Mouse (Mus musculus): ENCODE measurements around the gene Scgb1a1. TPM values are rescaled to one million over a fixed set of nuclear protein-coding genes. Genes with fewer than 3 reads are reported as not detected.
"Not testable (repeated sequence)": the region's sequence is repeated elsewhere in the genome, so short reads cannot be mapped to it uniquely, and the experiment has no call there.

Scgb1a1 gene
- total RNA-seq, 2 experiments from 2014 or later: 1.7 to 5.3 TPM

- no peak for DNase-seq (ENCODE audit: low spot score in 2 of 2)
Measured at GRCm38 (mm10) chr19:9101062-9101457, 13.3 kb upstream of the Scgb1a1 start.

DNA sequence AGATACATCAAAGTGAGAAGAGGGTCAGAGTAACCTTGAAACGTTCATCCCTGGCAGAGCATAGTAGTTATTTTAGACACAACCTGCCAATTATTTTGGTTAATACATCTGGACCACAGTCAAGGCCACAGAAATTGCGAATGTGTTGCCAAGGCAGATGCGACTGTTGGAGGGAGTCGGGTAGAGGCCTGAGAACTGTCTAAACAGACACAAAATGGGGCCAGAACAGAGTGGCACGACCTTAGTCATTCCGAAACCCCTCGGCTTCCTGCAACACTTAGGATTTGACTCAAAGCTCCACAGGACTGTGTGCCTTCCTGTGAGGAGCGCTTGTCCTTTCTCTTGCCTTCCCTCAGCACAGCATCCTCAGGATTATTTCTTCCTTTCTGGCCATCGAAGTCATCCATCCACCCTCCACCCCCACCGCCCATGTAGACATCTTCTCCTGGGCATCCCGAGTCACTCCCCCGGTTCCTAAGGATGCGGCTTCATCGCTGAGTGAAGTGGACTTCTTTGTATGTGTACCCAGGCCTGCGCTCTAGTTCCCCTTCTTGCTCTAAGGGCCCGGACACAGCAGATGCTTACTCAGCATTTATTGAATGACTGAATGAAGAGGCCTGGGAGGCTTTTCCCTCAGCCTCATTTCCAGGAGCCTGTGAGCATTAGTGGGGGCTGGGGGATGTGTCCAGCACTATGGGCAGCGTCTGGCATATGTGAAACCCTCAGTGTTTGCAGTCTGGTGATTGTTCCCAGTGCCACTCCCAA, 12.7 kb upstream of the Scgb1a1 start:
- no peak for DNase-seq (ENCODE audit: low spot score in 2 of 2)

- no peak for DNase-seq (ENCODE audit: low spot score in 2 of 2)
Measured at GRCm38 (mm10) chr19:9099751-9100150, 12.0 kb upstream of the Scgb1a1 start.

DNA sequence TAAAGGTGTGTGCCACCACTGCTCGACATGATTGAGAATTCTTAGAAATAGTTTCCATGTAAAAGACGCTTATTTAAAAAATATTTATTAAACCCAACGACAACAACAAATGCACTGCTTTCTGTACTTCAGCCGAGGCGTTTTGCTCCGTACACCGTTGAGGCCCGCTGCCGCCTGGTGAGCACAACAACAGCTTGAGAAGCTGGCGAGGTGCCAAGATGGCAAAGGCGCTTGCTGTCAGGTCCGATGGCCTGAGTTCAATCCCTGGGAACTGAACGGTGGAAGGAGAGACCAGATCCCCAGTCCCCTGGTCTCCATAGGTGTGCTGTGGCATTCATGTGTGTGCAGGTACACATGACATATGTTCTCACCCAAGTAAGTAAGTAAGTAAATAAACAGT, 9.7 kb upstream of the Scgb1a1 start:
- DNase-seq (ENCODE audit: low spot score in 2 of 2): no peak

- DNase-seq (ENCODE audit: low spot score in 2 of 2): no peak
Measured at GRCm38 (mm10) chr19:9095111-9095510, 7.4 kb upstream of the Scgb1a1 start.

DNA sequence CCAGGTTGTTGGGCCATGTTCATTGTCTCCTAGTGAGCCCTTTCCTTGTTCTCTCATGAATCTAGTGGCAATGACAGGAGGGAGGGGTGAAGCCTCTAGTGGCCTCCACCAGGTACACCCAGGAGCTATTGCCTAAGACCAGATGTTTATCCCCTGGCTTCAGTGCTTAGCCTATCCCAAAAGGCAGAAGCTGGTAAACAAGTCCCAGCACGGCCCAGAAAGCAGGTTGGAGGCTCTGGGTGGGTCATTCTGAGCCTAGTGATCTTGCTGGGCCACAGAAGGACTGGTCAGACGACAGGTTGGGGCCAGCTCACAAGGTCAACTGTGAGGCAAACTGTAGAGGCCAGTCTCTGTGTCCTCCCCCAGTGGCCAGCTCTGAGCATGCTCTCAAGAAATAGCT, 3.0 kb upstream of the Scgb1a1 start:
- no peak for DNase-seq (ENCODE audit: low spot score in 2 of 2)

GRCm38 (mm10) chr19:9090191-9090590, 2.4 kb upstream of the Scgb1a1 start:
- no peak for DNase-seq (ENCODE audit: low spot score in 2 of 2)

- not testable (repeated sequence) for DNase-seq (ENCODE audit: low spot score in 2 of 2)
Measured at GRCm38 (mm10) chr19:9083892-9084291, 3.9 kb downstream of the Scgb1a1 start.

GRCm38 (mm10) chr19:9083010-9083355, 4.8 kb downstream of the Scgb1a1 start:
- no peak for DNase-seq (ENCODE audit: low spot score in 2 of 2)

DNA sequence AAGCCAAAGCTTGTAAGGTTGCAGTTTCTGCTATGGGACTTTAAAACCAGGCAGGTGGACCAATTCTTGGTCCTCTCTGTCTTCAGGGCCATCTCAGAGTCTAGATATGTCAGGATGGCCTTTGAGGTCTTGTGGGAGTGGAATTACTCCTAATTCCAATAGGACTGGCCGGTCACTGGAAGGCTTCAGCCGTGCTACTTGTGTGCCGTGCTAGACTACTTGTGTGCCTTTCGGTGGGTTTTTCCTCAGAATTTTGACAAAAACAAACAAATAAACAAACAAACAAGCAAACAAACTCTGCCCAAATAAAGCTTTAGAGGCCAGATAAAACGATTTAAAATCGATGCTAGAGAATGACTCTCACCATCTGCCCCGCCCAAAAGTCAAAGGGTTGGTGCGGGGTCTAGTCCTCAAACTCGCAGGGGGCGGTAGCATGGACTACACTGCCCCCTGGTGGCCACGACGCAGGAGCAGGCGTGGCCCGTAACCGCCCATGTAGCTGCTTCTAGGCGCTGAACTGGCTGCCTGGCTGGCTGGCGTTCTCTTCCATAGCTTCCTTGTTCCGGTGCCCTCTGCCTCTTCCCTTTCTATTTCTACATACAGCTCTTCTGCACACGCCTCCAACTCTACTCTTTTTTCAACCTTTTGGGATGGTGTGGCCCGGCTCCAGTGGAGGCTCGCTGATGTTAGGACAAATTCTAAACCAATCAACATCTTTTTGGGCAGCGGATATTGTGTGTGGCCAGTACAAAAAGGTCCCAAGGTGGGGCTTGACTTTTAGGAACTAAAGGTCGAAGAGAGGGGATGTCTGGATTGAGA, 5.4 kb downstream of the Scgb1a1 start:
- DNase-seq (ENCODE audit: low spot score in 2 of 2): peak; percentile 81 to 88

DNA sequence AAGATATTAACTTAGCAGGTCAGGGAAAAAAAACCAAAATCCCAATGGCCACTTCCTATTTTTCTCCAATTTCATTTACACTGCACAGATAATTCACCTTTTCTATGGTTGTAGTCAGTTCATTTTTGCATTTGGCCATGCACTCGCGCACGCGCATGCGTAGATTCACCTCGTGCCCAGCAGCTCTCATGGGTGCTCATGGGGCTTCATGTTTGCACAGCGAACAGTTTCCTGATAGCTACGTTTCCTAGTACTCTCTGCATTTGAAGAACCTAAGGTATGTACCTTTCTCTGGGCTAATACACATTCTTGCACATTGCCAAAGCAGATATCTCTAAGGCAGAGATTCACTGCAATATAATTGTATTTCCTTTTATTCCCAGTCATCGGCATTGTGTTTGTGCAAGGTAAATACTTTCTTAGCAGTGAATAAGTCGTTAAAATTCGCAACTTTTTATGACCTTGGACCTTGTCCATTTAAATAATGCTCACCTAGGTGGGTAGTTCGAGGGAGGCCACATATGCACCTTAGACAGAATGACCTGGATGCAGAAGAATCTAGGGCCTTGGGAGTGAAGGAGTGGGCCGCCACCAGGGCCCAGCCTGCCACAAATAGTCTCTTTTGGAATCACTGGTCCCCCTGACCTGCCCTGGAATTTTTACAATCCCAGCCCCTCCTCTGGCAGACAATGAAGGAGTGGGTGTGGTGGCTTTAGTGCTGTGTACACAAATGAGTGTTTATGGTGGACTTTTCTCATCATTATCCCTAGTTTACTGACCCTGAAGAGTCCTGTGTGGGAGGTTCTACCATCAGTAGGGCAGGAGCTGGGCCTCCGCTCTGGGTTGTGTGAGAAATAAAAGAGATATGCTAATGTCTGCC, 6.2 kb downstream of the Scgb1a1 start:
- no peak for DNase-seq (ENCODE audit: low spot score in 2 of 2)

- DNase-seq (ENCODE audit: low spot score in 2 of 2): no peak
Measured at GRCm38 (mm10) chr19:9079916-9080315, 7.8 kb downstream of the Scgb1a1 start.

DNA sequence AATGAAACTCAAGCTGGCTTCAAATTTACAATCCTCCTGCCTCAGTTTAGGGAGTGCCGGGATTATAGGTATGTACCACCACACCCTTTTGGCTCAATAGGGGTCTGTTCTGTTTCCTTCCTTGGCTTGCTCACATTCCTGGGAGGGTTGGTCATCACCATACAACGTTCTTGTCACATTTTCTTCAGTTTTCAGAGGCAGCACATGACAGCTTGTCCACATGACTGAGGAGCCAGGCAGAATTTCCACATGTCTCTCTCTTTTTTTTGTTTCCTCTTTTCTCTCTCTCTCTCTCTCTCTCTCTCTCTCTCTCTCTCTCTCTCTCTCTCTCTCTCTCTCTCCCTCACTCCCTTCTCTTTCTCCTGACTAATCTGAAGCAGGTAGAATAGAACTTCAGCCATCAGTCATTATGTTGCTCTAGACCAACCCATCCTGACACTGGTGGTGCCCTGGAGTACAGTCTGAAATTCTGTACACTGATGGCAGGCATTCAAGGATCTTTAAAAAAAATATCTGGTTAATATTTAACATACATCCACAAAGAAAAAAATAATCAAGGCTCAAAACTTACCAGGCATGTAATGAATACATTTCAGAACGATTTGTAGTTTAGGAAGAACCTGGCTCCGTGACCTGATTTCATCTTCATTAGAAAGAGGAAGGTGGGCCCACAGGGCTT, 10.6 kb downstream of the Scgb1a1 start:
- DNase-seq (ENCODE audit: low spot score in 2 of 2): no peak

GRCm38 (mm10) chr19:9076035-9076434, 11.7 kb downstream of the Scgb1a1 start:
- no peak for DNase-seq (ENCODE audit: low spot score in 2 of 2)

GRCm38 (mm10) chr19:9075558-9075957, 12.2 kb downstream of the Scgb1a1 start:
- no peak for DNase-seq (ENCODE audit: low spot score in 2 of 2)

DNA sequence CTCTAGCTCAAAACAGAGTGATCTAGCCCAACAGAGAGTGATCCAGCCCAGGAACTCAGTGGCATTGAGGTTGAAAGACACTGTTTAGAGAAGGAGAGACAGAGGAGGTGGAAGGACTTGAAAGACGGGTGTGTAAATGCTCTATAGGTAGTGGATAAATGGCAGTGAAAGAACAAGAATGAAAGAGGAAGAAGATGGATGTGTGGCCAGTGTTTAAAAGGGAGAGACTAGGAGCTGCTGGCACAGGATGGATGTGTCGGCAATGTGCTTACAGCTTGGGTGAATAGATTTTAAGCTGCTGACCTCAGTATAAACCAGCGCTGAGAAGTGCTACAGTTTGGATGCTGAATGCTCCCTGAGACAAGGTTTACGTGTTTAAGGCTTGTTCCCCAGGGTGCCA, 13.3 kb downstream of the Scgb1a1 start:
- no peak for DNase-seq (ENCODE audit: low spot score in 2 of 2)

DNA sequence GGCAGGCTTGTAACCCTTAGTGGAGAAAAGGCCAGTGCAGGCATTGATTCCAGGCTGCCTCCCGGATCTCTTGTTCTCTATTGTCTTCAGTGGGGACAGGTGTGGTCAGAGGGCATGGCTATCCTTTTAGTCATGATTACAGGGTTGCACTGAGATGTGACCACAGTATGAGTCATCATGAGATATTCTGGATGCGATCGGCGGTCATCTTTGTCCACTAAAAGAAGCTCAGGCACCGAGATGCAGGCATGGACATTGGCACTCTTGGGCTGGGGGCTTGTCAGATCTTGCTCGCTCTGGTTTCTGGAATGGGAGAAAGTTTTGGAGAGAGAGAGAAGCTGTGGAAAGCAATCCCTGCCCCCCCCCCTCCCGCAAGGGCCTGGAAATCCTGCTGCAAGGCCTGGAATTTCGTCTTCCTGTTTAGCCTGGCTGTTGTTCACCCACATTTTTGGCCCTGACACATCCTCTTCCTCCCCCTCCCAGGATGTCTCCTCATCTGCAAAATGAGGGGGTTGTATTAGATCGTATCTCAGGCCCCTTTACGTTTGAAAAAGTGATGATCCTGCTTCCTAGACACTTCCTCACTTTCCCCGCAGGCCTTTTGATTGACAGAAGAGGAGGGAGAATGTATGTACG, 13.9 kb downstream of the Scgb1a1 start:
- DNase-seq (ENCODE audit: low spot score in 2 of 2): no peak

DNA sequence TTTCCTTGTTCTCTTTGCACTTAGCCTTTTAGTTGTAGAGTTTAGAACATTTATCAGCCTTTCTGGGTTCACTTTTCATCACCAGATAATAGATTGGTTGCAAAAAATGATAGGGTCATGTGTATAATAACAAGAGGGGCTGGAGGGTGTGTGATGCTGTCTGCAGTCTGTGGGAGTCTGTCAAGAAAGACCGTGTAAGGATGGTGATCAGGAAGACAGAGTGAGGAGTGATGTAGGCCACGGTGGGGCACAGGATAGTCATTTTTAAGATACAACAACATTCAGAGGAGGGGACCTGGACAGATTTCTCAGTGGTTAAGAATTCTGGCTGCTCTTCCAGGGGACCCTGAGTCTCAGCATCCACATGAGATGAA, 15.6 kb downstream of the Scgb1a1 start:
- no peak for DNase-seq (ENCODE audit: low spot score in 2 of 2)

DNA sequence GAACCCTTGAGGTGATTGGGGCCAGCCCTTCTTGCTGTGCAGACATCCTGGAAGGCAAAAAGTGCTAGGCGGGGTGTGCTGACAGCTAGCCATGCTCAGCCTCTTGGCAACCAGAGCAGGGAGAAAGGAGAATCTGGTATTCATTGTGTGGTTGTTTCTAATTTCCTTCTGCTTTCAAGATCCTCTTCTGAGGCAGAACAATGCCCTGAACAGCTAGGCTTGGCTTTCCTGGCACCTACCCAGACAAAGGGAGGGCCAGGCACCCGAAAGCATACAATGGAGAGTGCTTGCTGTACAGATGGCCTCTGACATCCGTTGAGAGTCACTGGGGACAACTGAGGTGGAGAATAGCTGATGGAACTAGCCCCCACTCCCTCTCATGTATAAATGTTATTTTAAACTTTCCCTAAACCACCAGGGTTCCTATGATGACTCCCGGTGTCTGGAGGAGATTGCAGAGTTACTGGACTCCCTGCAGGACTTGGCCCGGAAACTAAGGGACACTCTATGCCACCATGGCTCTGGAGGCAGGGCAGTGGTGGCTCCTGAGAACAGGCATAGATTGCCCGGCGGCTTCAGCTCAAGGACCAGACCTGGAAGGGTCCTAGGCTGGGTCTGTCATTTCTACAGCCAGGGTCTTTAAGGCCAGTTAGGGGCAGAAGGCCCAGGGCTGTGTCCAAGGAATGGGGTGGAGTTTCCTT, 16.2 kb downstream of the Scgb1a1 start:
- peak; percentile 22 to 68 for DNase-seq (ENCODE audit: low spot score in 2 of 2)

DNA sequence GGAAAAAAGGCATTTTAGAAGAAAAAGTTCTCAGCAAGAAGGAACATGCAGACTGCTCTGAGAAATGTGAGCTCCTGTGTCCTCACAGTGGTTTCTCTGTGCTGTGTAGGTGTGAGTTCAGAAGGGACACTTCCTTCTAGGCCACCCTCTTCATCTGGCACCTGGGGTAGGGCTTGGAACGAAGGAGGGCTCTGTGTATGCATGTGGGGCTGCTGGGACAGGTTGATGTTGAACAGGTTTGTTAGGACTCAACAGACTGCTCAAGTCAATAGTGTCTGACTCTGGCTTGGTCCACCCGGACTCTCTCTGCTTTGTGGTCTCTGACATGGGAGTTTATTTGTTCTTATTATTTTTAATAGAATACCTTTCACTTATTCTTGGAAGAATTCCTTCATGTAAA, 17.4 kb downstream of the Scgb1a1 start:
- DNase-seq (ENCODE audit: low spot score in 2 of 2): no peak

All from gastrocnemius, postnatal 4 days (tissue).